Mouse (Mus musculus) common myeloid progenitor, adult 5-6 weeks (primary cell): ENCODE results near the gene Agap1. TPM values are rescaled to one million over a fixed set of nuclear protein-coding genes. Genes with fewer than 3 reads are reported as not detected.
A peak's percentile ranks its signal among the peaks of the same experiment; 100 is the strongest.

Source experiments
- ATAC-seq: replicated peaks from 2 replicates; pipeline ENCODE4 v1.8.0; 2016; ENCODE audit warnings: low read depth, mild to moderate bottlenecking, moderate TSS enrichment, inconsistent platforms; ENCODE audit not compliant: poor library complexity, severe bottlenecking
- total RNA-seq: library from RNA; stranded (forward); fragments of 200-1000, 187-1606 nt; gene quantifications from 2 replicates; pipeline ENCODE4 v1.2.3, GENCODE M21; 2017

The Agap1 gene
- total RNA-seq, 1 experiment from 2014 or later: 14.2 TPM

DNA sequence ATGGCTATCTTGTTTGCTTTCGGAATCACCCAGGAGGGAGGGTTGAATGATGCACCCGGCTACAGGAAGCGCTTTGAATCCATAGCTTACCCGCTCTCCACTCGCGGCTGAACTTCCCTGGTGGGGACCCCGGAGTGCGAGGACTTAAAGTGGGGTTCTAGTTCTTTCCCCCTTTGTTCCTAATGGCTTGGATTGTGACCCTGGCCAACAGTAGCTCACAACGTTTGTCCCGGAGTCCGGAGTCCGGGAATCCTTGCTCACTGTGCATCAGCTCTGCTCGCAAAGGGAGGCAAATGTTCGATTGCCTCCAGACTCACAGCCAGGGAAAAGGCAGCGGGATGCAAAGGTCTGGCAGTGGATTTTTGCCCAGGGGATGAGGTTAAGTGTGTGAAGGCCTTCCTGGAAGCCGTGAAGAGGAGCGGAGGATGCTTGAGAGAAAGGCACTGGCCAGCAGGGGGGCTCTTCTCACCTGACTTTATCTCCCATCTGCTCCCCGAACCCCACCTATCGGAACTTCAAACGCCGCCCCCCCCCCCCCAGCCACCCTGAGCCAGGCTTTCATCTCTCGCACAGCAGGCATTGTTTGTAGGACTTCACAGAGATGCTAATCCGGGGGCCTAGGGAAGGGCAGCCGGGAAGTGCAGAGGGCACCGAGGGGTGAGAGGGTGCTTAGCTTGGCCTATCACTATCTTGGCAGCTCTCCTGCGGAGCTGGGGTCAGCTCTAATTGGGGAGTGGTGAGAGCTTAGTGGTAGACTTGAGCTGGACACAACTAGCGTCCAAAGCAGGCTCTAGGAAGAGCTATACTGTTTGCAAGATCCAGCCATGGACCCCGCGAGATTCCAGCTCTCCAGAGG lies 481.1 kb downstream of the Agap1 start:
- no peak for ATAC-seq

DNA sequence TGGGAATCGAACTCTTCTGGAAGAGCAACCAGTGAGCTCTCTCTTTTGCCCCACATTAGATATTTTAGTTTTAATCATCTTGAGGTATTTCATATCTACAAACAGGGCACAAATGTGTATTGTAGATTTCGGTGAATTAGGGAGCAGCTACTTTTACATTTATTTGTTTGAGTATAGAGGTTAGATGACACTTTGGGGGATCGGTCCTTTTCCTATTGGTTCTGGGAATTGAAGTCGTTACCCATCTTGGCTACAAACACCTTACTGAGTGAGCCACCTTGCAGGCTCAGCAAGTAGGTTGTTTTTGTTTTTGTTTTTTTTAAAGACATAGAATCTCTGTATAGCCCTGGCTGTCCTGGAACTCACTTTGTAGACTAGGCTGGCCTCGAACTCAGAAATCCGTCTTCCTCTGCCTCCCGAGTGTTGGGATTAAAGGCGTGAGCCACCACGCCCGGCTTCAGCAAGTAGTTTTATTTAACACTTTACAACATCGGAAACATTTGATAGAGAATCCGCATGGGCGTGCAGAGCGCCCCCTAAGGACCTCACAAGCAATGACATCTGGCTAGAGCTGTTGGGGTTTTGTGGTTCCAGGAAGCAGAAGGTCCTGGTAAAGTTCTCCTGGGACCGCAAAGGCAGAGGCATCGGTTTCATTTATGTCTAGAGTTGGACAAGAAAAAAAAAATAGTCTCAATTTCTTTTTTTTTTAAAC lies 484.4 kb downstream of the Agap1 start:
- ATAC-seq: peak; percentile 51

DNA sequence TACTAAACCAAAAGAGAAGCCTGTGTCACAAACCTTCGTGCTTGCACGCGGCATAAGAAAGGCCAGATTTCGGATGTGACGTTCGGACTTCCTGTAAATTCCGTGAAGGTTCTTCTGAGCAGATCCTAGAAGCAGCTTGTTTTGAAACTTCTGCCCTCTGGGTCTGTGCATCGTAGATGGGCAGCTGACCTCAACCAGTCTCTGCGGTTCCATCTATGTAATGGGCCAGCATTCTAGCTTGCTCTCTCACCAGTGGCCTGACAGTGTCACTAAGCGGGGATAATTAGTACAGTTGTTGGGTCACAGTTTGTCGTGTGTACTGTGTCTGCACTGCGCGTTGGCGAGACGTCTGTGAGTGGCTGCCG lies 485.0 kb downstream of the Agap1 start:
- ATAC-seq: peak; percentile 24

DNA sequence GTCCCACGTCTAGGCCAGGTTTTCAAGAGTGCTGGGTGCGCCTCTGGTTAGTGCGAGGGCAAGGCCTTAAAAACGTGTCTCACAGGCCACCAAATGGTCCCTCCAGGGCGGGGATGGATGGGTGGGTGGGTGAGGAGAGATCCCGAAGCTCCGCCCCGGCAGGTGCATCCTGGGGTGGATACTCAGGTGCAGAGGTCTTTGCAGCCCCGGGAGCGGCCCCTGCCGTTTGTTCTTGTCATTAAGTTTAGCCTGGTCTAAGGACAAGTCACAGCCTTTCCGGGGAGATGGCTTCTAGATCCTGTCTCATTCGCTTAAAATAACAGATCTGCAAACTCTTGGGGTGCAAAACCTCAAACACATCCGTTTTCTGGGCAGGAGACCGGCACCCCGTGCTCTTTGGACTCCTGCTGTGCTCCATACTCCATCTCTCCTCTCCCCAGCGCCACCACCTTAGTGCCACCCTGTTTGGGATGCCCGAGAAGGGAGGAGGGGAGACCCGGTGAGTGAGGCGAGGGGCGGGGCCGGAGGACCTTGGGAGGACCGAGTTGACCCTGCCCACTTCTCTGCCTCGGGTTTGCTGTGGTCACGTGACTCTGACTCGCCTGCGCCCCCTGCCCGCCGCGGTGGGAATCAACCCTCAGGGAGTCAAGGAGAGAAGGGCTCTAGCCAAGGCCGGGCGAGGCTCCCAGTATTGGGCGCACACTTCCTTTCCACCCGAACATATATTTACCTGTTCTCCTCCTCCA lies 485.5 kb downstream of the Agap1 start:
- peak; percentile 80 for ATAC-seq

DNA sequence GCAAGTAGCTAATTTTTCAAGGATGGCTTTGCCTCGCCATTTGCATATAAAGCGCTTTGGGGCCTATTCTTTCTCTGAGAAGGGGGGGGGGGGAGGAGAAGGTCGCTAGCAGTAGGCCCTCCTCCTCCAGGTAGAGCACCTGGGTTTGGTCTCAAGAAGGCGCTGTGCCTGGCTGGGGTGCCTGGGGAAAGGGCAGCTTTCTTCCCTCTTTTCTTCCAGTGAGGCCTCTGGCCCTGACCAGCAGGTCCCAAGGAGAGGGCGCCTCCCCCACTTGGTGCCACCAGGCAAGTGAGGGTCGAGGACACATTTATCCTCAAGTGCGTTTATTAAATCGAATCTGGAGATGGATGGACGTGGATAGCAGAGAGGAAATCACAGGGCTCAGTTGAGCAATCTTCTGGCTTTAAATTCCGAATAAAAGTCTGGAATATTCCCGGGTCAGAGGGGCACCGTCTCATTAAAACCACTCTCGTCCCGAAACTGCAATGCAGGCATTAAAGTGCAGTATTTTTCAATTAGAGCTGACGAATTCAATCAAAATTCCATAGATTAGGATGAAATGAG lies 486.4 kb downstream of the Agap1 start:
- no peak for ATAC-seq

DNA sequence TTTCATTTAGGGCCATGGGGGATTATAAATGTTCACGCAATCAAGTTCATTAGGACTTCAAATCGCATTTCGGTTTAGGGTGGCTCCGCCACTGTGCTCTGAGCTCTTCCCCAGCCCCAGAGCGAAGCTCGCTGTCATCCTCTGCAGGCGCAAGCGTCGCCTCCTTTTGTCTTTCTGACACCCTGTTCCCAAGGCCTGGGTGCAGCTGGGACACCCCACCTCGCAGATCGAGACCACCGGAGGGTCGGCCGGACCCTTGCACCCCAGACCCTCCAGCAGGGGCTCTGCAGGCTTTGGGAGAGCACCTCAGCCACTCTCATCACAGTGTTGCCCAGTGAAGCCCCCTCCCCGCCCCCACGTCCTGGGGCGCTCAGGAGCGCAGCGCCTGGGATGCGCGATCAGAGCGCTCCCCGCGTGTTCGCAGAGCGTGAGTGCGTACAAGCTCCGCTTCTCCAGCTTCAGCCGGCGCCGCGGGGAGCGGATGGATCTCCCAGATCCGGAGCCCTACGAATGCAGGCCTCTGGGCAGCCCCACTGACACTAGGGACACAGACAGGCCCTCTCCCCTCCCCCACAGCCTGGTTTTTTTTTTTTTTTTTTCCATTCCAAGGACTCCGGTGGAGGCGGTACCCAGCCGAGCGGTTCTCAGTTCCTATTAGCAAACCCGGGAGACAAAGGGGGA lies 487.2 kb downstream of the Agap1 start:
- no peak for ATAC-seq

DNA sequence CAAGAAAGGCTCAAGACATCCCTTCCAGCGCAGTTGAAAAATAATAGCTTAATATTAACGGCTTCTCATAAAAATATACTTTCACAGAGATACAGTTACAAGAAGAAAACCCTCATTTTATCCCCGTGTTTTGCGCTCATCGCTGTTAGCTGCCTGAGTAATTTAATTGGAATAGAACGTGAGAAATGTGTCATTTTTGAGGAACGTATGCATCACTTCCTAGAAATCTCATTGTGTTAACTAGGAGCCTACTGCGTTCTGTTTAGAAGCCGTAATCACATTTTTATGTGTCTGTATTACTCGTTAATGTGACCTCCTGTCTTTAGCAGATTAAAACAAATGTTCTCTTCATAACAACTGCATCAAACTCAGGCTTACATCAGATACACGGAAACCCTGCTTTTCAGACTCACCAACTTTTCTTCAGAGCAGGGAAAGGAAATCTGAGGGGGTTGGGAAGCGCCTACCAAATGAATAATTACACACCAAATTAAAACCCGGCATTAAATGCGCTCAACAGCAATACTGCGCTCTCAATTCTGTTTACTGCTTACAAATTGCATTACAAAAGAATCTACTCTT lies 487.9 kb downstream of the Agap1 start:
- ATAC-seq: no peak

DNA sequence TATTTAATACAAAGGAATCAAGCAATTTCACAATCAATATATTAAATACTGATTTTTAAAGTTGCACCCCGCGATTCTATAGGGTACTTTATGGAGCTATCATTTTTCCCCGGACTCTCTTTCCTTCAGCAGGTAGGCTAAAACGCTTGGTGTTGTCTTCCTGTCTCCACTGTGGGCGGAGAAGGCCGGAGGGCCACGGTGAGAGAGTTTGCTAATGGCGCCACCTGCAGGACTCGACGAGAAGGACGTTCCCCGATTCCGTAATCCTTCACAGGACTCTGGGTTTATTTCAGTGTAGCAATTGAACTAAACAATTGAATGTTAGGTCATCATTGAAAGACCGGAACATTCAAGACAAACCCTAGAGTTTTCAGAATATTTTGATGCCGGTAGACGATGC lies 488.6 kb downstream of the Agap1 start:
- peak; percentile 59 for ATAC-seq
